Mouse (Mus musculus) embryonic facial prominence, embryonic 14.5 days (tissue): ENCODE data around the gene Cd1d1. TPM values are rescaled to one million over a fixed set of nuclear protein-coding genes. Genes with fewer than 3 reads are reported as not detected.
"Not testable (repeated sequence)": the region's sequence is repeated elsewhere in the genome, so short reads cannot be mapped to it uniquely, and the experiment has no call there.

Experiments
- ATAC-seq: fragments of 200-750 bp; cut with Nextera tagmentation; 2 replicates; pipeline ENCODE4 v1.8.0; 2017; ENCODE audit warnings: low read depth, moderate number of reproducible peaks, moderate TSS enrichment
- DNase-seq: peaks from one replicate; pipeline ENCODE4 v3.0.0-alpha.2; 2015; ENCODE audit warnings: low spot score
- H3K27ac ChIP-seq: fragments of 300-500 bp; sonication (generic); replicated peaks from 2 replicates; pipeline ENCODE4 v1.5.1; 2014; ENCODE audit warnings: low read depth, mild to moderate bottlenecking, low read length, moderate library complexity
- H3K27me3 ChIP-seq: fragments of 300-500 bp; sonication (generic); replicated peaks from 2 replicates; pipeline ENCODE4 v1.6.1; 2014; ENCODE audit warnings: low read length; ENCODE audit not compliant: control insufficient read depth, insufficient read depth
- H3K36me3 ChIP-seq: fragments of 300-500 bp; sonication (generic); 2 replicates; pipeline ENCODE4 v1.6.1; 2014; ENCODE audit warnings: low read length, mixed read lengths; ENCODE audit not compliant: control insufficient read depth, insufficient read depth
- H3K4me1 ChIP-seq: fragments of 300-500 bp; sonication (generic); 2 replicates; pipeline ENCODE4 v1.6.1; 2014; ENCODE audit warnings: antibody characterized with exemption, low read length; ENCODE audit not compliant: control insufficient read depth, insufficient read depth
- H3K4me2 ChIP-seq: fragments of 300-500 bp; sonication (generic); 2 replicates; pipeline ENCODE4 v1.6.1; 2014; ENCODE audit warnings: low read depth, mild to moderate bottlenecking, low read length, moderate library complexity, mixed read lengths
- H3K4me3 ChIP-seq: fragments of 300-500 bp; sonication (generic); 2 replicates; pipeline ENCODE4 v1.5.1; 2014; ENCODE audit warnings: low read depth, mild to moderate bottlenecking, low read length
- H3K9ac ChIP-seq: fragments of 300-500 bp; sonication (generic); 2 replicates; pipeline ENCODE4 v1.6.1; 2014; ENCODE audit warnings: low read depth, mild to moderate bottlenecking, low read length, moderate library complexity, mixed read lengths
- H3K9me3 ChIP-seq: fragments of 300-500 bp; sonication (generic); 2 replicates; pipeline ENCODE4 v1.6.1; 2016; ENCODE audit warnings: low read length; ENCODE audit not compliant: control insufficient read depth
- WGBS: fragments of 180-500 bp; shearing (Covaris S2); extraction: QIAGEN DNeasy Blood & Tissue Kit; methylation state at CpG from one replicate; pipeline ENCODE4 v1.1.7; 2014; 5-methylcytosine and 5-hydroxymethylcytosine counted together
- polyA plus RNA-seq: library from polyadenylated mRNA; unstranded; fragments of >200 nt; fragmentation: Nextera tagmentation; extraction: Ambion mirVana; gene quantifications from 2 replicates; pipeline ENCODE4 v1.2.1, GENCODE M21; 2014

Cd1d1 gene
- polyA plus RNA-seq, 1 experiment from 2014 or later = 26.6 TPM

DNA sequence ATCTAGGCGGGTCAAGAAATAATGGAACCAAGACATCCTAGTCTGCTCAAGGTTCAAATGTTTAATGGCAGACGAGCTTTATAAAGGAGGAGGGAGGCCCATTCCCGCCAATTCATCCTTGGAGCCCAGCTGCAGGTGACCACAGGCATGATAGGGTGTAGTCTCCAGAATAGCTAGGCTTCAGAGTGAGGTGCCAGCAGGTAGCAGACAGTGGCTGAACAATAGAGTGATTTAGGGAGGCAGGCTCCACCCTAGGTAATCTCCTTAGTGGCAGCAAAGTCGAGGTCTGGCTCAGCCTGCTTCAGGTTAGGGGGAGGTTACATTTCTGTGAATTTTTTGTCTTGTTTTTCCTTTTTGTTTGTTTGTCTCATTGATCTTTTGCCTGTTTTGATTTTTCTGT lies 16.7 kb upstream of the Cd1d1 start:
- no peaks in the 10 kb centered on the region for H3K4me1 ChIP-seq
- H3K9ac ChIP-seq = no peak overlapping the region
- H3K9me3 ChIP-seq = no peaks in the 10 kb centered on the region
- ATAC-seq (no peak), DNase-seq (no peak)
- no peak overlapping the region for H3K4me2 ChIP-seq
- no peak overlapping the region for H3K4me3 ChIP-seq
- WGBS = 52% methylated on average over 4 of the region's 4 CpGs
- no peaks in the 10 kb centered on the region for H3K36me3 ChIP-seq
- no peak overlapping the region for H3K27ac ChIP-seq
- H3K27me3 ChIP-seq = no peaks in the 10 kb centered on the region

DNA sequence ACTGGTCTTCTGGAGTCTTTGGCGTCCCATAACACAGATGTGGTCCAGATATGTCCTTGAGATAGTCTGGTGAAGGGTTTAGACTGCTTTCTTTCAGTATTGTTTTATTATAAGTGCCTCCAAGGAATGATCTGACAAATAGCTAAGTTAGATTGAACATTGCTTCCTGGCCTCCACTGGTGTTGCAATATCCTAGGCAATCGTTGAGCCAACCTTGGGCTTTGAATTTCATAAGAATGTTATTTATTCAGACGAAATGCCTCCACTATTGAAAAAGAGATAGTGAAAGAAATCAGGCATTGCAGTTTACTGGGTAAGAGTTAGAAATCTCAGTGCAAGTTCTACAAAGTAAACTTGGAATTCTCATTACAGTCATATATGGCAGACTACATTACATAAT lies 13.2 kb upstream of the Cd1d1 start:
- H3K4me2 ChIP-seq, H3K27me3 ChIP-seq, H3K9ac ChIP-seq, H3K36me3 ChIP-seq, H3K9me3 ChIP-seq, H3K4me3 ChIP-seq, H3K4me1 ChIP-seq, H3K27ac ChIP-seq, ATAC-seq, DNase-seq: not testable (repeated sequence)
- WGBS = 78% methylated on average over 3 of the region's 3 CpGs

DNA sequence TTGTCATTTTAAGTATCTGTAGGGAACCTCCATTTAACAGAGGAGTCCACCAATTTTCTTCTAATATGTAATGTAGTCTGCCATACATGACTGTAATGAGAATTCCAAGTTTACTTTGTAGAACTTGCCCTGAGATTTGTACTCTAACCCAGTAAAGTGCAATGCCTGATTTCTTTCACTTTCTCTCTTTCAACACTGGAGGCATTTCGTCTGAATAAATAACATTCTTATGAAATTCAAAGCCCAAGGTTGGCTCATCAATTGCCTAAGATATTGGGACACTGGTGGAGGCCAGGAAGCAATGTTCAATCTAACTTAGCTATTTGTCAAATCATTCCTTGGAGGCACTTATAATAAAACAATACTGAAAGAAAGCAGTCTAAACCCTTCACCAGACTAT lies 9.0 kb upstream of the Cd1d1 start:
- not testable (repeated sequence) for H3K27ac ChIP-seq, H3K4me2 ChIP-seq, ATAC-seq, DNase-seq, H3K4me1 ChIP-seq, H3K36me3 ChIP-seq, H3K9me3 ChIP-seq, H3K4me3 ChIP-seq, H3K27me3 ChIP-seq, H3K9ac ChIP-seq
- 65% methylated on average over 1 of the region's 1 CpGs for WGBS

DNA sequence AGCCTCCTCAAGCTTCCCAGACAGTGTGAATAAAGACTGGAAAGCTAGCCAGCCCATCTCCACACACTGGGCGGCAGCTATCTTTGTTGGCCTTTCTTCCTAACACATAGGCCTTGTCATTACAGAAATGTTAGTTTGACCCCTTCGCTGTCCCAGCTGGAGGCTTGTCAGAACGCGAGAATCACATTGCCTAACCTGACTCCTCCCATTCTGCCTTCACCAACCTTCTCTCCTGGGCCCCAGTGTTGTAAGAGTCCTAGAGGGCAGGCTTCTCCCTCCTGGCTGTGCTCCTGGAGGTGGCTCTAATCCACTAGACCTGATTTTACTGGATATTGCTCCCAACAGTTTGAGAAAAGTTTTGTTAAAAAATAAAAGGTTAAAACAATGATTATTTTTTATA lies 1.4 kb upstream of the Cd1d1 start:
- Histone ChIP-seq H3K27me3 (no peaks in the 10 kb centered on the region), H3K36me3 (no peaks in the 10 kb centered on the region), H3K4me2 (no peak overlapping the region), H3K9me3 (no peaks in the 10 kb centered on the region), H3K27ac (no peak overlapping the region), H3K4me1 (peaks cover 4% of the 10 kb centered on the region; the same call in 1 of the 2 replicates), H3K9ac (no peak overlapping the region), H3K4me3 (no peak overlapping the region)
- no peak for ATAC-seq
- WGBS = 31% methylated on average over 4 of the region's 4 CpGs
- no peak for DNase-seq

DNA sequence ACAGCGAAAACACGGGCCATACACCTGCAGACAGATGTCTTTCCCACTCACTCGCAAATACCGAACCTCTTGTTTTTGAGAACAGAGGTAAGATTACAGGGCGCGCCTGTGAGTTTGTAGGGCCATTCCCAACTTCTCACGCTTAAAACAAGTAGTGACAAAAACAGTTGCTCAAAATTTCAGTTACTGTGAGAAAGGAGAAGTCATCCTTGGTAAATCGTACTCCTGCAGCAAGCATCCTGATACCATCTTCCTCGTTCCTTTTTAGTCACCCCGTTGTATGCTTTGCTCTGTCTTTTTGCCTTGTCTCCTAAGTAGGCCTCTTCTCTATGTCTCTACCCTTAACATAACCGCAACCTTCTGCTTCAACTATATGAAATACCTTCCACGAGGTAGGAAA lies 810 bp upstream of the Cd1d1 start:
- Histone ChIP-seq H3K4me3 (no peak overlapping the region), H3K4me2 (no peak overlapping the region; the same call in 1 of the 2 replicates), H3K27me3 (no peaks in the 10 kb centered on the region), H3K9me3 (no peaks in the 10 kb centered on the region), H3K27ac (no peak overlapping the region), H3K4me1 (peaks cover 4% of the 10 kb centered on the region; the same call in 1 of the 2 replicates), H3K9ac (no peak overlapping the region), H3K36me3 (no peaks in the 10 kb centered on the region)
- ATAC-seq (no peak), DNase-seq (no peak)
- WGBS = 87% methylated on average over 12 of the region's 12 CpGs

DNA sequence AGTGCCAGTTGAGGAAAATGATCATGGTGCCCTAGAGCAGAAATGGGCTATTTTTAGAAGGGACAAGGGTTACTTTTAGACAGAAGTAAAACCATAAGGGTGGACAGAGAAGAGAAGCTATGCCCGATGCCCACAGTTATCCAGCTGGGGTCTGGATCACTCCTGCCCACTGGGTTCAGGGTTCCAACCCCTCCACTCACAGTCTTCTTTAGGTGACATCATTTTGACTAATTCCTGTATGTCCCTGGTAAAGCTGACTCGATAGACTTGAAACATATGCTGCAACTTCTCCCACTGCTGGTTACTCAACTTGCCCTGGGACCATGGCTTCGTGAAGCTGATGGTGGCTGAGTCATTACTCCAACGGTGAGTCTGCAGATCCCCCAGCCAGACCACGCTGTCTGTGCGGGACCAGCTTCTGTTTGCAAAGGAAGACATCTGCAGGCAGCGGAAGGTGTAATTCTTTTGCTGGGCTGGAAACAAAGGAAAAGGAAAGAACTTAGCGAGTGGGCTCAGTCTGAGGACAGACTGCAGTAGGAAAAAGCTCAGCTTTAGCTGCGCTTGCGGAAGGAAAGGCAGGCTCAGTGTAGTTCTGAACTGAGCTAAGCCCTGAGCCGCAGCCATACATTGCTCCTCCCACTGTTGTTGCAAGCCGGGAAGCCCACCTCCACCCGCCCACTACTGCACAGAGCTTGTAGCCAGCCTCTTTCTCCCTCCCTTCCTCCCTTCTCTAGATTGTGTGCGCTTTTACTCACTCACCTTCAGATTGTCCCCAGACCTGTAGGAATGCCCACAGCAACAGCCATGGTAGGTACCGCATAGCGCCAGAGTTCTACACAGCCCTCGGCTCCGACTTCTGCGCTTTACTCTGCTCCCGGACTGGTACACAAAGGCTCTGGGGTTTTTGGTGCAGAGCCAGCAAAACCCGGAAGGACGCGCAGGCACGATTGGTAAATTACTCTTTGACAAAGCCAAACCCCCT lies 517 bp downstream of the Cd1d1 start:
- H3K4me1 ChIP-seq, H3K36me3 ChIP-seq, H3K27me3 ChIP-seq, H3K9me3 ChIP-seq: not testable (repeated sequence)
- Histone ChIP-seq H3K27ac (peak overlapping the region; percentile 94), H3K4me2 (peak overlapping the region; percentile 64), H3K4me3 (peak overlapping the region; percentile 59), H3K9ac (peak overlapping the region; percentile 77)
- WGBS = 3% methylated on average over 22 of the region's 24 CpGs
- ATAC-seq (peak; percentile 99), DNase-seq (peak; percentile 94)

DNA sequence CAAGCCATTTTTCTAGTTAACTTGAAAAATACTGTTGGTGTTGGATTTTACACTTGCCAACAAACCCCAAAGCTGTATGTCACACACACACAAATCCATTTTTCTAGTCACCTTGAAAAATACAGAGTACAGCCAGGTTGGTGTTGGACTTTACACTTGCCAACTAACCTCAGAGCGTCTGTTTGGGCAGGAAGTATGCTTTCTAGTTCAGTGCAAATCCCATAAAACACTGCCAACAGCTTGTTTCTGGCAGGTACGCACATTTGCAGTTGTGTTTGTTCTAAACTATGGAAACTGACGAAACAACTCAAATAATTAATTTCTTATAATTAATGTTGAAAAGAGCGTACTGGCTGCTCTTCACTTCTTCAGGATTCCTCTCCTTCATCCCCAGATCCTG lies 3.1 kb downstream of the Cd1d1 start:
- Histone ChIP-seq H3K27me3 (no peaks in the 10 kb centered on the region), H3K27ac (no peak overlapping the region), H3K36me3 (no peaks in the 10 kb centered on the region), H3K4me1 (peaks cover 4% of the 10 kb centered on the region; the same call in 1 of the 2 replicates), H3K4me2 (no peak overlapping the region), H3K4me3 (no peak overlapping the region), H3K9me3 (no peaks in the 10 kb centered on the region), H3K9ac (no peak overlapping the region)
- ATAC-seq (no peak), DNase-seq (no peak)
- 83% methylated on average over 4 of the region's 4 CpGs for WGBS

DNA sequence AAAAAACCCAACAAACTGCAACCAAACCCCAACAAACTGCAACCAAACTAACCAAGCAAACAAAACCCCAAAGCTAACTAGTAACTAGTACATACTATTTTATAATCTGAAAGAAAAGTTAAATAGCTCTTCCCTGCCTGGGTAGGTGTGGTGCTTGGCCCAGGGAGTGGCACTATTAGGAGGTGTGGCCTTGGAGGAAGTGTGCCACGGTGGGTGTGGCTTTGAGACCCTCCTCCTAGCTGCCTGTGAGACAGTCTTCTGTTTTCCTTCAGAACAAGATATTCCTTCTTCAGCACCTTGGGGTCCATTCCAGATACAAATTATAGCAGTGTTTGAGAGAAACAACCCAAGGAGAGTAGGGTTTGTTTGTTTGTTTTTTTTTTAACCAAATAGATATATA lies 3.9 kb downstream of the Cd1d1 start:
- H3K9me3 ChIP-seq = no peaks in the 10 kb centered on the region
- H3K36me3 ChIP-seq = no peaks in the 10 kb centered on the region
- H3K27me3 ChIP-seq = no peaks in the 10 kb centered on the region
- no peak overlapping the region for H3K9ac ChIP-seq
- 57% methylated on average over 1 of the region's 1 CpGs for WGBS
- H3K4me2 ChIP-seq = no peak overlapping the region
- no peak overlapping the region for H3K27ac ChIP-seq
- DNase-seq (no peak), ATAC-seq (no peak)
- H3K4me3 ChIP-seq = no peak overlapping the region
- peaks cover 4% of the 10 kb centered on the region; the same call in 1 of the 2 replicates for H3K4me1 ChIP-seq

DNA sequence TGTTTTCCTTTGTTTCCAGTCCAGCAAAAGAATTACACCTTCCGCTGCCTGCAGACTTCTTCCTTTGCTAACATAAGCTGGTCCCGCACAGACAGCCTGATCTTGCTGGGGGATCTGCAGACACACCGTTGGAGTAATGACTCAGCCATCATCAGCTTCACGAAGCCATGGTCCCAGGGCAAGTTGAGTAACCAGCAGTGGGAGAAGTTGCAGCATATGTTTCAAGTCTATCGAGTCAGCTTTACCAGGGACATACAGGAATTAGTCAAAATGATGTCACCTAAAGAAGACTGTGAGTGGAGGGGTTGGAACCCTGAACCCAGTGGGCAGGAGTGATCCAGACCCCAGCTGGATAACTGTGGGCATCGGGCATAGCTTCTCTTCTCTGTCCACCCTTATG lies 12.3 kb downstream of the Cd1d1 start:
- not testable (repeated sequence) for H3K27me3 ChIP-seq, H3K9me3 ChIP-seq, H3K36me3 ChIP-seq, H3K4me1 ChIP-seq
- WGBS = 32% methylated on average over 6 of the region's 6 CpGs
- Histone ChIP-seq H3K9ac (peak overlapping the region; percentile 72), H3K4me3 (peak overlapping the region; percentile 44), H3K4me2 (peak overlapping the region; percentile 58), H3K27ac (peak overlapping the region; percentile 65)
- peak; percentile 32 for DNase-seq
- peak; percentile 26; the same call in 1 of the 2 replicates for ATAC-seq
